Mouse (Mus musculus): ENCODE data around the gene Ube2h. TPM values are rescaled to one million over a fixed set of nuclear protein-coding genes. Genes with fewer than 3 reads are reported as not detected.
A peak's percentile ranks its signal among the peaks of the same experiment; 100 is the strongest.

The Ube2h gene
- polyA plus RNA-seq, 1 experiment from 2014 or later, result 18.6 TPM

- peaks cover 15% of the 10 kb centered on the region; the same call in 1 of the 2 replicates for H3K4me1 ChIP-seq (replicated peaks; ENCODE audit: control insufficient read depth, insufficient read depth, low read length)
- no peak for ATAC-seq
- peak overlapping the region; percentile 76 for H3K4me2 ChIP-seq (replicated peaks; ENCODE audit: low read depth)
- WGBS, result 2% methylated on average over 11 of the region's 11 CpGs
- no peaks in the 10 kb centered on the region for H3K27me3 ChIP-seq (replicated peaks; ENCODE audit: control insufficient read depth, insufficient read depth, low read length)
- no peaks in the 10 kb centered on the region for H3K9me3 ChIP-seq (ENCODE audit: control insufficient read depth)
- peak overlapping the region; percentile 79 for H3K4me3 ChIP-seq (ENCODE audit: low read depth, low read length)
- H3K9ac ChIP-seq (ENCODE audit: low read depth, low read length), result peak overlapping the region; percentile 81
- H3K36me3 ChIP-seq (ENCODE audit: control insufficient read depth, insufficient read depth), result no peaks in the 10 kb centered on the region
- TF ChIP-seq CTCF (IDR thresholded peaks at IDR 0.05; ENCODE audit: low read depth), result no peak
- H3K27ac ChIP-seq (ENCODE audit: low read depth, low read length), result peak overlapping the region; percentile 95
Observed at GRCm38 (mm10) chr6:30302781-30303631, 1.3 kb downstream of the Ube2h start.

- Histone ChIP-seq H3K4me2 (replicated peaks; ENCODE audit: low read depth) (peak overlapping the region; percentile 76), H3K36me3 (ENCODE audit: control insufficient read depth, insufficient read depth) (no peaks in the 10 kb centered on the region), H3K9ac (ENCODE audit: low read depth, low read length) (0 out of 2 replicates have a peak overlapping the region, but pooled peaks have one; percentile 81), H3K4me3 (ENCODE audit: low read depth, low read length) (peak overlapping the region; percentile 79), H3K9me3 (ENCODE audit: control insufficient read depth) (no peaks in the 10 kb centered on the region), H3K4me1 (replicated peaks; ENCODE audit: control insufficient read depth, insufficient read depth, low read length) (peaks cover 7% of the 10 kb centered on the region; the same call in 1 of the 2 replicates), H3K27ac (ENCODE audit: low read depth, low read length) (no peak overlapping the region), H3K27me3 (replicated peaks; ENCODE audit: control insufficient read depth, insufficient read depth, low read length) (no peaks in the 10 kb centered on the region)
- WGBS, result 30% methylated on average over 4 of the region's 4 CpGs
- no peak for TF ChIP-seq CTCF (IDR thresholded peaks at IDR 0.05; ENCODE audit: low read depth)
- no peak for ATAC-seq
Observed at GRCm38 (mm10) chr6:30302156-30302555, 2.2 kb downstream of the Ube2h start.

DNA sequence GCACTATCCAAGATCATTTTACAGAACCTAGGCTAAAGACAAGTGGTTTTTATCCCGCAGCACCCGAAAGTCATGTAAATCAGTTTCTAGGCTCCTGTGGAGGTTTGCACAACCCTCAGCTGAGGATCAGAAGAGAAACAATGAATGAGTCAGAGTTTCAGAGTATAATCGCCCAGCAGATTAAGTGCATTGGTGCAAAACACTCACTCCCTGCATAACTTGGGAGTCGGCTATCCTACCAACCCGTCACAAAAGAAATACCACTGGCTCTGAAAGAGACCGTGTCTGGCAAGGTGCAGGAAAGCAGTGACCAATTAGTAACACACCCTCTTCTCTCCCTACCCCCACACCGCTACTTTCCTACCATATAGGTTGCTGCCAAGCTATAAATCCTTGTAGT lies 3.4 kb downstream of the Ube2h start:
- H3K4me2 ChIP-seq (replicated peaks; ENCODE audit: low read depth), result peak overlapping the region; percentile 76
- peak overlapping the region; percentile 79; the same call in 1 of the 2 replicates for H3K4me3 ChIP-seq (ENCODE audit: low read depth, low read length)
- H3K36me3 ChIP-seq (ENCODE audit: control insufficient read depth, insufficient read depth), result peaks cover 2% of the 10 kb centered on the region; the same call in 1 of the 2 replicates
- no peak overlapping the region for H3K9ac ChIP-seq (ENCODE audit: low read depth, low read length)
- ATAC-seq, result no peak
- no peaks in the 10 kb centered on the region for H3K9me3 ChIP-seq (ENCODE audit: control insufficient read depth)
- TF ChIP-seq CTCF (IDR thresholded peaks at IDR 0.05; ENCODE audit: low read depth), result no peak
- WGBS, result 4% methylated on average over 7 of the region's 7 CpGs
- H3K27me3 ChIP-seq (replicated peaks; ENCODE audit: control insufficient read depth, insufficient read depth, low read length), result no peaks in the 10 kb centered on the region
- H3K27ac ChIP-seq (ENCODE audit: low read depth, low read length), result peak overlapping the region; percentile 68
- peaks cover 4% of the 10 kb centered on the region; the same call in 1 of the 2 replicates for H3K4me1 ChIP-seq (replicated peaks; ENCODE audit: control insufficient read depth, insufficient read depth, low read length)

DNA sequence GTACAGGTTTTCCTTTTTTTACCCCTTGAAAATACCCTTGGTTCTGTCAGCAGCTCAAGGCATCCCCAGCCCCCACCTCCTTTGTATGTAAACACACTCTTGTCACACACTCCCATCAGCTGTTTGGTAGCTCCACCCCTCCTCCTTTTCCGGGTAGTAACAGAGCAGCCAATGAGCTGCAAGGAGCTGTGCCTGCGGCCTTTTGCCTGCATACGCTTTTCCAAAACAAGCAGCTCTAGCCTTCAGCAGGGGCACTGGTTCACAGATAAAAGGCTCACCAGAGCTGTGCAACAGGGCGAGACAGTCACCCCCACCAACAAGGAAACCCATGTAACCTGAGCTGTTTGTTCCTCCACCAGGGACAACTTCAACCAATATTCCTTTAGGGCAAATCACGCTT lies 4.0 kb downstream of the Ube2h start:
- peak; percentile 66 for ATAC-seq
- Histone ChIP-seq H3K27ac (ENCODE audit: low read depth, low read length) (peak overlapping the region; percentile 68), H3K4me1 (replicated peaks; ENCODE audit: control insufficient read depth, insufficient read depth, low read length) (peaks cover 4% of the 10 kb centered on the region; the same call in 1 of the 2 replicates), H3K9ac (ENCODE audit: low read depth, low read length) (no peak overlapping the region), H3K4me2 (replicated peaks; ENCODE audit: low read depth) (peak overlapping the region; percentile 76), H3K4me3 (ENCODE audit: low read depth, low read length) (peak overlapping the region; percentile 79; the same call in 1 of the 2 replicates), H3K9me3 (ENCODE audit: control insufficient read depth) (no peaks in the 10 kb centered on the region), H3K27me3 (replicated peaks; ENCODE audit: control insufficient read depth, insufficient read depth, low read length) (no peaks in the 10 kb centered on the region), H3K36me3 (ENCODE audit: control insufficient read depth, insufficient read depth) (peaks cover 7% of the 10 kb centered on the region; the same call in 1 of the 2 replicates)
- WGBS, result 2% methylated on average over 5 of the region's 5 CpGs
- no peak for TF ChIP-seq CTCF (IDR thresholded peaks at IDR 0.05; ENCODE audit: low read depth)

- no peak for ATAC-seq
- no peaks in the 10 kb centered on the region for H3K9me3 ChIP-seq (ENCODE audit: control insufficient read depth)
- 78% methylated on average over 5 of the region's 5 CpGs for WGBS
- peaks cover 4% of the 10 kb centered on the region; the same call in 1 of the 2 replicates for H3K4me1 ChIP-seq (replicated peaks; ENCODE audit: control insufficient read depth, insufficient read depth, low read length)
- peak overlapping the region; percentile 5; the same call in 1 of the 2 replicates for H3K27ac ChIP-seq (ENCODE audit: low read depth, low read length)
- H3K27me3 ChIP-seq (replicated peaks; ENCODE audit: control insufficient read depth, insufficient read depth, low read length), result no peaks in the 10 kb centered on the region
- no peak overlapping the region for H3K9ac ChIP-seq (ENCODE audit: low read depth, low read length)
- no peak overlapping the region for H3K4me3 ChIP-seq (ENCODE audit: low read depth, low read length)
- H3K4me2 ChIP-seq (replicated peaks; ENCODE audit: low read depth), result no peak overlapping the region
- peaks cover 8% of the 10 kb centered on the region; the same call in 1 of the 2 replicates for H3K36me3 ChIP-seq (ENCODE audit: control insufficient read depth, insufficient read depth)
- TF ChIP-seq CTCF (IDR thresholded peaks at IDR 0.05; ENCODE audit: low read depth), result no peak
Observed at GRCm38 (mm10) chr6:30299683-30300082, 4.7 kb downstream of the Ube2h start.

DNA sequence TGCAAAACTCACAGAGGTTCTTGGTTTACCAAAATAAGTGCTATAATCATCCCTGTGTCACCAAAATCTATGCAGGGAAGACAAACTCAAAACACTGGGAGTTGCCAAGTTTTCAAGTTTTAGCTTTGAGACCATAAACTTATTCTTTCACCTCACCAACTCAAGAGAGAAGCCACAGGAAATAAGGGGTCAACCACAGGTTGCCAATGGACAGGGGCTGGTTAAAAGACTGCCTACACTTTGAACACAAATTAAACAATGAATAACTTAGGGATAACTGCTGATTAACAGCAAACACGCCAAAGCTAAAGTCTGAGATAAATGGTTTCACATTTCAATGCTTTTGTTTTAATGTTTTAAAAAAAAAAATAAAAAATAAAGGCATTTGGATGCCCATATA lies 5.2 kb downstream of the Ube2h start:
- whole genome bisulfite sequencing, result 65% methylated on average over 1 of the region's 1 CpGs
- H3K4me3 ChIP-seq (ENCODE audit: low read depth, low read length), result no peak overlapping the region
- H3K4me2 ChIP-seq (replicated peaks; ENCODE audit: low read depth), result no peak overlapping the region
- H3K27me3 ChIP-seq (replicated peaks; ENCODE audit: control insufficient read depth, insufficient read depth, low read length), result no peaks in the 10 kb centered on the region
- no peak for ATAC-seq
- H3K36me3 ChIP-seq (ENCODE audit: control insufficient read depth, insufficient read depth), result peaks cover 8% of the 10 kb centered on the region; the same call in 1 of the 2 replicates
- no peak overlapping the region for H3K27ac ChIP-seq (ENCODE audit: low read depth, low read length)
- no peak overlapping the region for H3K9ac ChIP-seq (ENCODE audit: low read depth, low read length)
- TF ChIP-seq CTCF (IDR thresholded peaks at IDR 0.05; ENCODE audit: low read depth), result no peak
- no peaks in the 10 kb centered on the region for H3K9me3 ChIP-seq (ENCODE audit: control insufficient read depth)
- peaks cover 4% of the 10 kb centered on the region; the same call in 1 of the 2 replicates for H3K4me1 ChIP-seq (replicated peaks; ENCODE audit: control insufficient read depth, insufficient read depth, low read length)

Data from intestine, postnatal 0 days (tissue).